Mouse (Mus musculus): Measurements from ENCODE around the gene Gm20388. TPM values are rescaled to one million over a fixed set of nuclear protein-coding genes. Genes with fewer than 3 reads are reported as not detected.

Gene Gm20388
- total RNA-seq, 2 experiments from 2014 or later = 18.6 TPM; not detected in 1

- no peak for DNase-seq (ENCODE audit: low spot score in 2 of 2)
- intact Hi-C loops (cut with DNase I) = no loop called here
Observed at GRCm38 (mm10) chr8:121885001-121885400, 1974.4 kb downstream of the Gm20388 start.

GRCm38 (mm10) chr8:121885433-121885832 lies 1974.8 kb downstream of the Gm20388 start:
- no peak for DNase-seq (ENCODE audit: low spot score in 2 of 2)
- intact Hi-C loops (cut with DNase I) = no loop called here

- no peak for DNase-seq (ENCODE audit: low spot score in 2 of 2)
- intact Hi-C loops (cut with DNase I) = no loop called here
Observed at GRCm38 (mm10) chr8:121887547-121887946, 1976.9 kb downstream of the Gm20388 start.

GRCm38 (mm10) chr8:121889317-121889716 lies 1978.7 kb downstream of the Gm20388 start:
- intact Hi-C loops (cut with DNase I) = no loop called here
- no peak for DNase-seq (ENCODE audit: low spot score in 2 of 2)

GRCm38 (mm10) chr8:121889810-121890785 lies 1979.5 kb downstream of the Gm20388 start:
- no peak for DNase-seq (ENCODE audit: low spot score in 2 of 2)
- intact Hi-C loops (cut with DNase I) = no loop called here

GRCm38 (mm10) chr8:121892875-121893274 lies 1982.2 kb downstream of the Gm20388 start:
- intact Hi-C loops (cut with DNase I) = no loop called here
- no peak for DNase-seq (ENCODE audit: low spot score in 2 of 2)

GRCm38 (mm10) chr8:121895910-121896309 lies 1985.3 kb downstream of the Gm20388 start:
- intact Hi-C loops (cut with DNase I) = no loop called here
- no peak for DNase-seq (ENCODE audit: low spot score in 2 of 2)

GRCm38 (mm10) chr8:121896476-121897145 lies 1986.0 kb downstream of the Gm20388 start:
- no peak for DNase-seq (ENCODE audit: low spot score in 2 of 2)
- intact Hi-C loops (cut with DNase I) = no loop called here

- no peak for DNase-seq (ENCODE audit: low spot score in 2 of 2)
- intact Hi-C loops (cut with DNase I) = no loop called here
Observed at GRCm38 (mm10) chr8:121897205-121897604, 1986.6 kb downstream of the Gm20388 start.

GRCm38 (mm10) chr8:121897871-121898381 lies 1987.3 kb downstream of the Gm20388 start:
- peak; percentile 59 to 90 for DNase-seq (ENCODE audit: low spot score in 2 of 2)
- intact Hi-C loops (cut with DNase I) = no loop called here

GRCm38 (mm10) chr8:121898401-121898931 lies 1987.8 kb downstream of the Gm20388 start:
- DNase-seq (ENCODE audit: low spot score in 2 of 2) = peak; percentile 70 to 93
- intact Hi-C loops (cut with DNase I) = no loop called here

GRCm38 (mm10) chr8:121899180-121900044 lies 1988.8 kb downstream of the Gm20388 start:
- DNase-seq (ENCODE audit: low spot score in 2 of 2) = no peak
- intact Hi-C loops (cut with DNase I) = no loop called here

GRCm38 (mm10) chr8:121901498-121902236 lies 1991.0 kb downstream of the Gm20388 start:
- intact Hi-C loops (cut with DNase I) = no loop called here
- peak in 1 of 2 experiments; percentile 47 for DNase-seq (ENCODE audit: low spot score in 2 of 2)

- no peak for DNase-seq (ENCODE audit: low spot score in 2 of 2)
- intact Hi-C loops (cut with DNase I) = no loop called here
Observed at GRCm38 (mm10) chr8:121903977-121904376, 1993.3 kb downstream of the Gm20388 start.

- DNase-seq (ENCODE audit: low spot score in 2 of 2) = no peak
- intact Hi-C loops (cut with DNase I) = no loop called here
Observed at GRCm38 (mm10) chr8:121904999-121905398, 1994.4 kb downstream of the Gm20388 start.

GRCm38 (mm10) chr8:121905420-121905819 lies 1994.8 kb downstream of the Gm20388 start:
- DNase-seq (ENCODE audit: low spot score in 2 of 2) = no peak
- intact Hi-C loops (cut with DNase I) = no loop called here

- DNase-seq (ENCODE audit: low spot score in 2 of 2) = no peak
- intact Hi-C loops (cut with DNase I) = loop anchor here (2.0 kb wide), 1 partner anchor 175 kb away; no protein-coding TSS in a partner anchor
Observed at GRCm38 (mm10) chr8:121905864-121906263, 1995.2 kb downstream of the Gm20388 start.
